Mouse (Mus musculus): Measurements from ENCODE around the gene Sgms1.

DNA sequence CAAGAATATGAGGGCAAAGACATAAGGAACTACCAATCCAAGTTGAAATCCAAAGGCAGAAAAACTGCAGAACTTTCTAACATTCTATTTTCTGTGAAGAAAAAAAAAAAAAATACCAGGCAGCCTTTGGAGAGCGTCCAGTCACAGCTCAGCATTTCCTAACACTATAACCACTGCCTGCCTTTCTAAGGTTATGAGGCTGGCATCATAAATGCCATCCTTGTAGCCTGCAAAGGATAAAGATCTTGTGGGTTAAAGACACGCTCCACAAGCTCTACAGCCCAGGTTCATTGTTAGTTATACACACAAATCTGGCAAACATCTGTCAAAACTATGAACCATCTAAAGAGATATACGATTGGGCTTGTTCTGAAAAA lies 104.1 kb downstream of the Sgms1 start:
- no peak for TF ChIP-seq POLR2A (IDR thresholded peaks at IDR 0.05; ENCODE audit: control insufficient read depth, low read depth, low read length)
- TF ChIP-seq CTCF (IDR thresholded peaks at IDR 0.05; ENCODE audit: control insufficient read depth, insufficient read depth, insufficient replicate concordance, low read depth, low read length), result no peak

Measured in testis, adult 2 months (tissue).